Mouse (Mus musculus): ENCODE data around the gene Ubr1. TPM values are rescaled to one million over a fixed set of nuclear protein-coding genes. Genes with fewer than 3 reads are reported as not detected.

Gene Ubr1
- polyA plus RNA-seq, 1 experiment from 2014 or later = 29.5 TPM

- 0 out of 2 replicates have a peak, but pooled peaks cover 6% of the 10 kb centered on the region for H3K4me1 ChIP-seq
- H3K27me3 ChIP-seq = no peaks in the 10 kb centered on the region
- H3K4me2 ChIP-seq = peak within 1 kb of the TSS; percentile 85
- peak; percentile 61; the same call in 1 of the 2 replicates for ATAC-seq (ENCODE audit: insufficient number of reproducible peaks, insufficient read depth, low FRiP score, low TSS enrichment, low read depth)
- peak within 1 kb of the TSS; percentile 87 for H3K4me3 ChIP-seq
- H3K9ac ChIP-seq = peak within 1 kb of the TSS; percentile 88
- no peaks in the 10 kb centered on the region for H3K9me3 ChIP-seq
- under 1% methylated on average over 60 of the region's 71 CpGs for WGBS
- peak within 1 kb of the TSS; percentile 76 for H3K27ac ChIP-seq
- no peaks in the 10 kb centered on the region for H3K36me3 ChIP-seq
Measured at GRCm38 (mm10) chr2:120849449-120850423, 120.8 kb downstream of the Ubr1 start, which contains the start of gene Cdan1. Gene Cdan1, minus strand, starts transcription at chr2:120850128.

- WGBS = 95% methylated on average over 1 of the region's 1 CpGs
- Histone ChIP-seq H3K27me3 (no peaks in the 10 kb centered on the region), H3K4me2 (no peak overlapping the region), H3K36me3 (no peaks in the 10 kb centered on the region), H3K4me1 (0 out of 2 replicates have a peak, but pooled peaks cover 3% of the 10 kb centered on the region), H3K9ac (no peak overlapping the region), H3K27ac (no peak overlapping the region), H3K4me3 (no peak overlapping the region), H3K9me3 (no peaks in the 10 kb centered on the region)
- no peak for ATAC-seq (ENCODE audit: insufficient number of reproducible peaks, insufficient read depth, low FRiP score, low TSS enrichment, low read depth)
Measured at GRCm38 (mm10) chr2:120845280-120845679, 125.2 kb downstream of the Ubr1 start.

GRCm38 (mm10) chr2:120843990-120844389, 126.5 kb downstream of the Ubr1 start:
- H3K4me2 ChIP-seq = no peak overlapping the region
- no peaks in the 10 kb centered on the region for H3K36me3 ChIP-seq
- H3K9ac ChIP-seq = no peak overlapping the region
- 72% methylated on average over 4 of the region's 4 CpGs for WGBS
- no peaks in the 10 kb centered on the region for H3K27me3 ChIP-seq
- ATAC-seq (ENCODE audit: insufficient number of reproducible peaks, insufficient read depth, low FRiP score, low TSS enrichment, low read depth) = no peak
- no peak overlapping the region for H3K4me3 ChIP-seq
- H3K4me1 ChIP-seq = no peaks in the 10 kb centered on the region
- H3K9me3 ChIP-seq = no peaks in the 10 kb centered on the region
- H3K27ac ChIP-seq = no peak overlapping the region

- no peak overlapping the region for H3K27ac ChIP-seq
- WGBS = 84% methylated on average over 1 of the region's 1 CpGs
- no peak for ATAC-seq (ENCODE audit: insufficient number of reproducible peaks, insufficient read depth, low FRiP score, low TSS enrichment, low read depth)
- H3K4me2 ChIP-seq = no peak overlapping the region
- no peak overlapping the region for H3K9ac ChIP-seq
- no peaks in the 10 kb centered on the region; the same call in 1 of the 2 replicates for H3K36me3 ChIP-seq
- H3K4me3 ChIP-seq = no peak overlapping the region
- H3K27me3 ChIP-seq = no peaks in the 10 kb centered on the region
- H3K4me1 ChIP-seq = no peaks in the 10 kb centered on the region
- no peaks in the 10 kb centered on the region for H3K9me3 ChIP-seq
Measured at GRCm38 (mm10) chr2:120841211-120841610, 129.3 kb downstream of the Ubr1 start.

- Histone ChIP-seq H3K9me3 (no peaks in the 10 kb centered on the region), H3K4me3 (no peak overlapping the region), H3K9ac (no peak overlapping the region), H3K4me1 (no peaks in the 10 kb centered on the region), H3K36me3 (peaks cover 18% of the 10 kb centered on the region), H3K4me2 (no peak overlapping the region), H3K27me3 (no peaks in the 10 kb centered on the region), H3K27ac (no peak overlapping the region)
- 93% methylated on average over 4 of the region's 4 CpGs for WGBS
- no peak for ATAC-seq (ENCODE audit: insufficient number of reproducible peaks, insufficient read depth, low FRiP score, low TSS enrichment, low read depth)
Measured at GRCm38 (mm10) chr2:120835167-120835566, 135.3 kb downstream of the Ubr1 start.

- no peak overlapping the region for H3K4me3 ChIP-seq
Measured at GRCm38 (mm10) chr2:120826936-120827638, 143.4 kb downstream of the Ubr1 start.

More at GRCm38 (mm10) chr2:120826936-120827638, 143.4 kb downstream of the Ubr1 start:
- H3K4me1 ChIP-seq = no peaks in the 10 kb centered on the region
- H3K4me2 ChIP-seq = no peak overlapping the region
- no peak overlapping the region for H3K27ac ChIP-seq
- H3K9me3 ChIP-seq = no peaks in the 10 kb centered on the region
- no peaks in the 10 kb centered on the region for H3K27me3 ChIP-seq
- H3K36me3 ChIP-seq = 0 out of 2 replicates have a peak, but pooled peaks cover 3% of the 10 kb centered on the region
- no peak overlapping the region for H3K9ac ChIP-seq
- WGBS = 54% methylated on average over 1 of the region's 1 CpGs
- ATAC-seq (ENCODE audit: insufficient number of reproducible peaks, insufficient read depth, low FRiP score, low TSS enrichment, low read depth) = no peak

Small RNA genes lying within 50 kb of the gene (microRNA-seq; reads per million reads assigned to microRNA genes)
- not detected for gene Gm44325

Other genes with a start within 250 kb of the Ubr1 start
- gene Cdan1, start 120.6 kb downstream of the Ubr1 start, polyA plus RNA-seq (2015; fragmentation: Nextera tagmentation; extraction: Ambion mirVana) = 6.8 and 9.9 TPM in 2 replicates
- gene Ttbk2, start 120.1 kb downstream of the Ubr1 start, polyA plus RNA-seq (2015; fragmentation: Nextera tagmentation; extraction: Ambion mirVana) = 5.6 and 5.8 TPM in 2 replicates
- gene Tmem62, start 6.3 kb upstream of the Ubr1 start, polyA plus RNA-seq (2015; fragmentation: Nextera tagmentation; extraction: Ambion mirVana) = 1.5 and 2.6 TPM in 2 replicates
- gene Ccndbp1, start 37.7 kb upstream of the Ubr1 start, polyA plus RNA-seq (2015; fragmentation: Nextera tagmentation; extraction: Ambion mirVana) = 41.7 and 45.1 TPM in 2 replicates
- 0.87 and 3.2 TPM in 2 replicates for gene Epb42, start 66.4 kb upstream of the Ubr1 start, polyA plus RNA-seq (2015; fragmentation: Nextera tagmentation; extraction: Ambion mirVana)
- gene Tgm5, start 115.1 kb upstream of the Ubr1 start, polyA plus RNA-seq (2015; fragmentation: Nextera tagmentation; extraction: Ambion mirVana) = 0.22 TPM in 1 of 2 replicates, not detected in the other
- not detected in 2 replicates for gene Tgm7, start 139.1 kb upstream of the Ubr1 start, polyA plus RNA-seq (2015; fragmentation: Nextera tagmentation; extraction: Ambion mirVana)
- gene Adal, start 169.7 kb upstream of the Ubr1 start, polyA plus RNA-seq (2015; fragmentation: Nextera tagmentation; extraction: Ambion mirVana) = 20.3 and 22.9 TPM in 2 replicates
- 21.5 and 22.2 TPM in 2 replicates for gene Lcmt2, start 169.9 kb upstream of the Ubr1 start, polyA plus RNA-seq (2015; fragmentation: Nextera tagmentation; extraction: Ambion mirVana)
- 68.0 and 71.4 TPM in 2 replicates for gene Tubgcp4, start 199.9 kb upstream of the Ubr1 start, polyA plus RNA-seq (2015; fragmentation: Nextera tagmentation; extraction: Ambion mirVana)
- 11.1 and 11.9 TPM in 2 replicates for gene Zscan29, start 200.4 kb upstream of the Ubr1 start, polyA plus RNA-seq (2015; fragmentation: Nextera tagmentation; extraction: Ambion mirVana)